In the genomic region with DNA sequence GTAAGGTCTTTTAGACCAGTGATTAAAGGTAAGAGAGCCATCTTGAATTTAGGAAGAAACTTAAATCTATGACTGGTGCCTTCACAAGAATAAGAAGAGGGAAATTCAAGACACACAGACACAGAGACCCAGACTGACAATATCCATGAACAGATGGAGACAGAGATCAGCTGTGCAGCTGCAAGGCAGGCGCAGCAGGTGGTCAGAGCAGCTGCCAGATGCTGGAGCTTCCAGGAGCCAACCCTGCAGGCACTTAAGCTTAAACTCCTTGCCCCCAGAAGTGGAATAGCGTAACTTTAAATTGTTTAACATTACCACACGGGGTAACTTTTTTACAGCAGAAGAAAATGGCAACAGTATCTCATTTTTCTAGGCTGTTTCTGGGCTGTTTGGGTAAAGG, we compare ENCODE assay signal across 13 mouse cellular contexts.
"Had no signal": no experiment of that assay in that cellular context is flagged by ENCODE, and none has a peak within 500 bp of the region (broad histone marks: within the 10 kb centered on the region; RNA-seq: fewer than 3 reads in every experiment).

No protein-coding gene starts in this region.

- H3K4me2 ChIP-seq: limb, embryonic 12.5 days; neural tube, embryonic 15.5 days had no signal

- DNase-seq: kidney, adult 8-10 months; kidney, postnatal 36 days; layer of hippocampus, adult 9-11 months; layer of hippocampus, postnatal 36 days; lung, adult 18-20 months; lung, postnatal 36 days; midbrain, embryonic 14.5 days; thymus, postnatal 4 days had no signal

- ATAC-seq: intestine, embryonic 16.5 days had no signal

- H3K36me3 ChIP-seq: limb, embryonic 12.5 days; midbrain, embryonic 10.5 days; neural tube, embryonic 15.5 days had no signal

- H3K27me3 ChIP-seq: limb, embryonic 12.5 days; neural tube, embryonic 15.5 days had no signal

- H3K27ac ChIP-seq: limb, embryonic 12.5 days; liver, embryonic 14.5 days; midbrain, embryonic 10.5 days; neural tube, embryonic 15.5 days had no signal

- H3K4me3 ChIP-seq: limb, embryonic 12.5 days; midbrain, embryonic 10.5 days; neural tube, embryonic 15.5 days had no signal

- H3K9me3 ChIP-seq: limb, embryonic 12.5 days; midbrain, embryonic 10.5 days; neural tube, embryonic 15.5 days had no signal

- H3K9ac ChIP-seq: limb, embryonic 12.5 days; liver, embryonic 14.5 days; neural tube, embryonic 15.5 days had no signal
